Mouse (Mus musculus): ENCODE data around the gene Snn.

Gene Snn

GRCm38 (mm10) chr16:11084181-11084580 lies 23.4 kb downstream of the Snn start:
- no peak for DNase-seq (ENCODE audit: low read depth, low spot score)

- DNase-seq (ENCODE audit: low read depth, low spot score) = no peak
These were observed 25.6 kb downstream of the Snn start for GRCm38 (mm10) chr16:11086299-11086698.

DNA sequence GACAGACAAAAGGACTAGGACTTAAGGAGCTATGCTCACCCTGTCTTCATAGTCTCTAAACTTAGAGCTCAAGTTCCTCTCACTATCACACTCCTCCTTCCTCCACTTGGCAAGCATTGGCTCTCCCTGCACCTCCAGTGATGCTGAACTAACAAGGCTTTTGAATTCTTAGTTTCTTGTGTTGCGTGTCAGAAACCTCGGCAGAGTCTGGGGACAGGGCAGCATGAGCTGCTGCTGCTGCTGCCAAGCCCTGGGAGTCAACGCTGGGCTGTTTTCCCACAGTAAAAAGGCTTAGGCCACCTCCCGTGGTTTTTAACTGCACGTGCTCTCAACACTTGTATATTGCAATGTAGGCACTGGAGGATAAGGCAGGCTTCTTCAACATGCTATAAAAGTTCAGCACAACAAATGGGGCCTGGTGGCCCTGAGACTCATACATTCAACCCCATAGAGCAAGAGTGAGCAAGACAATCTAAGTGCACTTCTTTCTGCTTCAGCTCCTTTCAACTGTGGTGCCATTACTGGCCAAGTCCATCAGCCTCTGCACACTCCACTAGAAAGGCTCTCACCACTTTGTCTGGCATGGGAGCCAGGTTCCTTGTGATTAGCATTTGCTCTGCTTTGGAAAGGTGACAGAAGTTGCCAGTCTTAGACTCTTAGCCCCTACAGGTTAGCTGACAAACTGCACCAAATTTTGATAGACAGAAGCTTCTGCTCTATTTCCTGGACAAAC lies 26.3 kb downstream of the Snn start:
- peak; percentile 47 for DNase-seq (ENCODE audit: low read depth, low spot score)

DNA sequence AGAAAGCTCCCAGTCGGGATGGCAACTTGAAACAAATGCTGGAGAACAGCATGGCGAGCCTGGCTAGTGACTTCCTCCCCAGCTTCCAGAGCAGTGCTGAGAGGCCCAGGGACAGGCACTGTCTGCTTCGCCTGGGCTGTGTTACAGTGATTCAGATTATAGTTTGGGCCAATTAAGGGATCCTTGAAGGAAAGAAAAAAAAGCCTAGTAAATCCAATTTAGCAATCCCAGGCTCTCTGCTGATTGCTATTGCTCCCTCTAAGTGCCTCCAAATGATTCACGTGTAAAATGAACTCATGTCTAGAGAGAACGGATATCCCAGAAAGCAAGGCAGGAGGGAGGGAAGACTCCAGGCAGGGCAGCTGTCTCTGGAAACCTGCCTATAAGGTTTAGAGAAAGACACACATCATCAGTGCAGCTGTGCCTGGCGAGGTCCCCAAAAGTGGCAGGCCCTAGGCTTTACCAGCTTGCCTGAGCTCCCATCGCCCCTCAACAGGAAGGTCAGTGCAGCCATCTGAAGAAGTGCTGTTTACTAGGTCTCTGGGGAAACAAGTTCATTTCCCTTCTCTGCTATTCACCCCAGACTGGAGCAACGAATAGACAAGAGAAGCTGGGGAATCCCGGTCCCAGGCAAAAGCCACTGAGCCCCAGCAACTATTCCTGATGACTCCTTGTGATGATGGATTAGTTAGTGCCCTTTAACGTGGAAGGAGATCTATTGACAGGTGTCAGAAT lies 30.3 kb downstream of the Snn start:
- DNase-seq (ENCODE audit: low read depth, low spot score) = no peak

GRCm38 (mm10) chr16:11092061-11092460 lies 31.3 kb downstream of the Snn start:
- no peak for DNase-seq (ENCODE audit: low read depth, low spot score)

DNA sequence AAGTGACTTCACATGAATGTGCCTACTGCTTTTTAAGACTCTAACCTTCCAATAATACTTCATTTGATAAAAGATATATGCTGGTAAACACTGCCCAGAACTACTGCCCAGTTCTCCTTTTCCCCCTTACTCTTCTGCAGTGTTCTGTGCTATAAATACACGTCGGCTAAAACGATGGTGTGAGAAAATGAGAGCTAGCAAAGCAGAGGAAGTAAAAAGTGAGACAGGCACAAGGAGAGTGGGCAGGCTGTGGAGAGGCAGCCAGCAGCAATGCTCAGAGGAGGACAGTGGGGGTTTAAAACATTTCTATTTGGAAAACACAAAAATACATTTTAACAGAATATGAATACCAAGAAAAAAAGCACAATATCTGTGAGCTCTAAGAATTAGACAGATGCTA lies 31.8 kb downstream of the Snn start:
- DNase-seq (ENCODE audit: low read depth, low spot score) = no peak

- DNase-seq (ENCODE audit: low read depth, low spot score) = no peak
These were observed 33.1 kb downstream of the Snn start for GRCm38 (mm10) chr16:11093717-11094386.

- no peak for DNase-seq (ENCODE audit: low read depth, low spot score)
These were observed 36.6 kb downstream of the Snn start for GRCm38 (mm10) chr16:11097301-11097700.

GRCm38 (mm10) chr16:11104905-11105304 lies 44.2 kb downstream of the Snn start:
- no peak for DNase-seq (ENCODE audit: low read depth, low spot score)

- peak; percentile 62 for DNase-seq (ENCODE audit: low read depth, low spot score)
These were observed 48.5 kb downstream of the Snn start for GRCm38 (mm10) chr16:11109198-11109740.

GRCm38 (mm10) chr16:11122625-11123024 lies 61.9 kb downstream of the Snn start:
- no peak for DNase-seq (ENCODE audit: low read depth, low spot score)

DNA sequence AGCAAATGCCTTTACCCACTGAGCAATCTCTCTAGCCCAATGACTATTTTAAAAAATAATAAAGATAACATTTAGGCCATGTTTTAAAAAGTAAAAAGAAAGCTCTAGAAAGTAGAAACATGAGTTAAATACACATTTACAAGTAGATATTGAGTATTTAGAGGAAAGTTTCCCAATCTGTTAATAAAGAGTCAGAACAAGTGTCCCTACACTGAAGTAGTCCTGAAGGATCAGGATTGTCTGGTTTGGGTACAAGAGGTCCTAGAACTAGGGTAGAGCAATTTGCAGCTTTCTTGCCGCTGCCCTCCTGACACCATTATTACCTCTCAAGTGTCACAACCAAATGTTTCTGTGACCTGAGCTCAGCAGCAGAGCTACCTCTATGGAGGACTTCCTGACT lies 63.4 kb downstream of the Snn start:
- DNase-seq (ENCODE audit: low read depth, low spot score) = no peak
